Mouse (Mus musculus) urinary bladder, postnatal 4 days (tissue): ENCODE measurements around the gene Hopx.
A peak's percentile ranks its signal among the peaks of the same experiment; 100 is the strongest.

ENCODE experiments used
- DNase-seq, 2 experiments: peaks; one replicate each; pipeline ENCODE4 v3.0.0; 2021 to 2022; ENCODE audit warnings: low spot score in 2 of 2

Gene Hopx

GRCm38 (mm10) chr5:77070987-77071386, 43.9 kb downstream of the Hopx start:
- no peak for DNase-seq

- no peak for DNase-seq
Measured at GRCm38 (mm10) chr5:77067321-77067720, 47.6 kb downstream of the Hopx start.

GRCm38 (mm10) chr5:77061372-77062038, 53.4 kb downstream of the Hopx start:
- peak; percentile 35 to 77 for DNase-seq

GRCm38 (mm10) chr5:77060363-77060762, 54.6 kb downstream of the Hopx start:
- no peak for DNase-seq

- DNase-seq = no peak
Measured at GRCm38 (mm10) chr5:77056881-77057440, 58.0 kb downstream of the Hopx start.

- no peak for DNase-seq
Measured at GRCm38 (mm10) chr5:77052616-77053015, 62.3 kb downstream of the Hopx start.

- DNase-seq = no peak
Measured at GRCm38 (mm10) chr5:77044362-77044761, 70.6 kb downstream of the Hopx start.

- DNase-seq = no peak
Measured at GRCm38 (mm10) chr5:77039391-77039790, 75.5 kb downstream of the Hopx start.

- DNase-seq = no peak
Measured at GRCm38 (mm10) chr5:77038451-77038850, 76.5 kb downstream of the Hopx start.
